Mouse (Mus musculus): ENCODE results near the gene Zfp874b. TPM values are rescaled to one million over a fixed set of nuclear protein-coding genes. Genes with fewer than 3 reads are reported as not detected.
"Not testable (repeated sequence)": the region's sequence is repeated elsewhere in the genome, so short reads cannot be mapped to it uniquely, and the experiment has no call there.

The Zfp874b gene
- total RNA-seq (2021): 10 to 100 TPM; 13.6 to 14.4 TPM
- long read RNA-seq, experiment 1, partial matches to known transcripts: 0 of 1 reads
- long read RNA-seq, experiment 1, other reads (novel, unspliced or antisense): 1 of 1 reads
- long read RNA-seq, experiment 2, partial matches to known transcripts: 0 of 1 reads
- long read RNA-seq, experiment 2, other reads (novel, unspliced or antisense): 1 of 1 reads

DNA sequence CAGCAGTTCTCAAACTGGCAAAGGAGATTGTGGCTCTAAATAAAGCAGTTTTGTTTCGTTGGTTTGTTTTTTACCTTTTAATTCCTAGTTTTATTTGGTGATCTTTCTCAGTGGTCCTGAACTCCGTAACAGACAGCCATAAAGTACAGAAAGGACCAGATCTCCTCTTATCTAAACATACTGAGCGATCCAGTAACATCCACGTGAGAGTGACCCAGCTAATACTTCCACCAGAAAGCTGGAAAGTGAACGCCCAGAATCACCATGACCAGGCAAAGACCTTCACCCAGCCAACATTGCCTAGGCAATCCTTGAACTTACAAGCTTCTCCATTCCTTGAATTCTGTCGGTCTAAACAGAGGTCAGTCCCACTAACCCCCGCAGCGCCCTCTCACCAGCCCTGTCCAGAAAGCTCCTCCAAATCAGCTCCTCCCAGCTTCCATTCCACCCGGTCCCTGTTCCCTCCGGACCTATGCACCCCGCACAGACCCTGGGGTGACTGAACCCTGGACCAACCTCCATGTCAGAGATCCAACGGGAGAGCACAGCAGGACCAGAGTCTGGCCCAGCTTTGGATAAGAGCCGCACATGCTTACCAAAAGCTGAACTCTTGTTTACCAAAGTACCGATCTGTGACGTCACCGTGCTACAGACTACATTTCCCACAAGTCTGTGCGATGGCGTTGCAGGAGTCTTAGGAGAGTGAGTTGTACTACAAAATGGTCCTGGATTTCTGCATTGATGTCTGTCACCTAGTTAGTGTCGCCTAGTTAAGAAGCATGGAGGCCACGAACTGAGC lies at the start of gene Zfp874b:
Gene Zfp874b, minus strand, starts transcription at position 634 of the 799 bp plus-strand sequence.
- intact Hi-C loops (cut with DNase I): loop anchor here (2.0 kb wide), 1 partner anchor 31 kb away; no protein-coding TSS in a partner anchor
- DNase-seq: peak; percentile 76 to 90

DNA sequence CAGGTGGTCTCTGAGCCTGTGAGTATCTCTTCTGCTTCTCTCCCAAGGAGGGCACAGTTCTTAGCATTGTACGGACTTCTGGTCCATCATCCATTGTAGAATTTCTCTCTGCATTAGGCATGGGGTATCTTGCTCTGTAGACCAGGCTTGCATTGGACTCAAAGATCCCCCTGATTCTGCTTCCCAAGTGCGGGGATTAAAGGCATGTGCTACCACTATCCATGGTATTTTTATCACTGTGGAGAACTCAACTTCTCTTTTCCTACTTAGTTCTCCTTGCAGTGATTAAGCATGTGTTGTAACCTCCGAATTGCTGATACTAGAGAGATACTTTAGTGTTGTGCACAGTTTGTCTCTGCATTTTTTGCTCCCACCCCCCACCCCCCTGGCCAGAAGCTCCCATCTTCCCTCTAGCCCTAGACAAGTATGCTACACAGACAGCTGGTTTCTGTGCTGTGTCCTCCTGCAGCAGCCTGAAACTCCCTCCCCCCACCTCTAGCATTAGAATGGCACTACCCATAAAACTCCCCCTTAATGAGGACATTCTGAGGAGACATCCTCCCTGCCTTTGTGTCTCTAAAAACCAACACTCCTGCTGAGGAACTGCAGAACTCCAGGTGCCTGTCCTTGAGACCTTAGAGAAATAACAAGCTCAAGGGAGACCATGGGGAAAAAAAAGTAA lies 43.1 kb upstream of the Zfp874b start:
- DNase-seq: no peak
- intact Hi-C loops (cut with DNase I): no loop called here

DNA sequence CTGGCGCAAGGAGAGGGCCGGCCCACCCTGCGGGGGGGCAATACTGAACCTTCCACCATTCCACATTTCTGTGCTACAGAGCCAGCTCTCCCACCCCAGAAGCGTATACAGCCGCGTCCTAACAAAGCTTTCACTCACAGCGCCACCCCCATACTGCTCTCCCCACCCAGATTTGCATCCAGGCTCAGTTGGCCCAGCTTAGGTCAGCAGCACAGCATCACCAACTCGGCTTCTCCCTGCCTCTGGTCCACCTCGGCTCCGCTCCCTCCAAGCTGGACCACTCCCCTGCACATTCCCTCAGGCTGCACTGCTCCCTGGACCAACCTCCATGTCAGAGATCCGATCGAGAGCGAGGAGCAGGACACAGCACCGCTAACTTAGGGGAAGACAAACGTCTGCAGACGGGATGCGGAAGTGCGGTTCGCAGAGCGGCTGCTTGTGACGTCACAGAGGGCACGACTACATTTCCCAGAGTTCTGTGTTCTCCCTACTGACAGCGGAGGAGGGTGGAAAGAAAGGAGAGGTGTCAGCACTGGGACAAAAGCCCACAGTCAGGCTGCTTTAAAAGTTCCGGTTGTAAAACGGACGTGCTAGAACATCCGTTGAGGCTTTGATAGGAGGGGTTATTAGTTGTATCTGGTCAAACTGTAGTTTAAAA lies 41.8 kb upstream of the Zfp874b start, which contains the start of the genes Gm26965 and Zfp87:
Gene Gm26965, minus strand, starts transcription at position 399 of the 658 bp plus-strand sequence.
Gene Zfp87, minus strand, starts transcription at position 425 of the 658 bp plus-strand sequence.
- intact Hi-C loops (cut with DNase I): no loop called here
- peak; percentile 88 to 95 for DNase-seq

DNA sequence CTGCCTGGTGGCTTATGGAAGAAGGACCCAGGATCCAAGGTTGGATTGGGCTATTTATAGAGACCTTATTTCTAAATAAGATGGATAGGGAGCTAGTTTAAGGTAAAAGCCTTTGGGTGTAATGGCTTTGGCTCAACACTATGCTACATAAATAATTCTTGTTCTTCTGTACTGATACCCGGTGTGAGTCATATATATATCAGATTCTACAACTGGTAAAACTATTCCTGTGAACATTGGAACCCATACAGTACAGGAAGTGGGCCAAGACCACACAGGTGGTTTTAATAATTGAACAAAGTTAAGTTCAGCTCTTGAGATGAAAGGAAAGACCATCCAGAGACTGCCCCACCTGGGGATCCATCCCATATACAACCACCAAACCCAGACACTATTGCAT lies 16.9 kb upstream of the Zfp874b start:
- intact Hi-C loops (cut with DNase I): no loop called here

DNA sequence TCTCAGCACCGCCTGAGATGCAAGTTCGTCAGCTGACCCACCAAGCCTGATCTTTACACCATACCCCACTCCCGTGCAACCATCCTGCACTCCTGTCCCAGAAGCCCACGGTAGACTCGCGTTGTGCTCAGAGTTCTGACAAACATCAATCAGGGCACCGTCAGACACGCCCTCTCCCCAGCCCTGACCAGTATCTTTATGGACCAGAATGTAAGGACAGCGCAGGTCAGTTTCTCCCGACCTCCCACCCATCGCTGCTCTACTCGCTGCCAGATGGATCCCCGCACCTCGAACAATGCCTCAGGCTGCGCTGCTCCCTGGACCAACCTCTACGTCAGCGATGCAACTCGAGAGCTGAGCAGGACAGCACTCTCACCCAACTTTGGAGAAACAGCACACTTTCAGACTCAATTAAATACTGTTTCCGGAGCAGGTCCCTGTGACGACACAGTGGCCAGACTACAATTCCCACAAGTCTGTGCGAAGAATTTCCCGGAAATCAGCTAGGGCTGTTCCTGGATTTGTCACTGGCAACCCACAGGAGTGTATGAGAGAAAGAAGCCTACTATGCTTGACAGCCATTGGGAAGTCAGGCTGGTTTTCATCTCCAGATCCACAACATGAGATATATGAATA lies 16.1 kb upstream of the Zfp874b start, which contains the start of gene Zfp58:
Gene Zfp58, minus strand, starts transcription at position 472 of the 636 bp plus-strand sequence.
- intact Hi-C loops (cut with DNase I): no loop called here
- DNase-seq: peak; percentile 74 to 87

More for the DNA sequence above, 16.9 kb upstream of the Zfp874b start:
- no peak for DNase-seq

DNA sequence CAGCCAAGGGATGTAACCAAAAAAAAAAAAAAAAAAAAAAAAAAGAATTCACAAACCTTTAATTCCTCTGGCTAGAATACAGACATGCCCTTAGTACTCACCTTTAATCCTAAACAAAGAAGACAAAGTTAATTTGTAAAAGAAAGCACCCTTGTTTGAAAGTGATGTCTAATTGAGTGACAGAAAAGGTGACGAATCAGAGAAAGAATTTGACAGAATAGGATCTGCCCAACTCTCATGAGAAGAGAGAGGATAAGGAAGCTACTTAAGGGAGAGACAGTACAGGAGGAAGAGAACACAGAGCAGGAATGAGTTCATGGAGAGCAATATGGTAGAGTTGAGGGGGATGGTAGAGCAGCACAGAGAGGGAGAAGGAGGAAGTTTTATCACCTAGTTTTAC lies 11.6 kb upstream of the Zfp874b start:
- intact Hi-C loops (cut with DNase I): no loop called here
- no peak for DNase-seq

DNA sequence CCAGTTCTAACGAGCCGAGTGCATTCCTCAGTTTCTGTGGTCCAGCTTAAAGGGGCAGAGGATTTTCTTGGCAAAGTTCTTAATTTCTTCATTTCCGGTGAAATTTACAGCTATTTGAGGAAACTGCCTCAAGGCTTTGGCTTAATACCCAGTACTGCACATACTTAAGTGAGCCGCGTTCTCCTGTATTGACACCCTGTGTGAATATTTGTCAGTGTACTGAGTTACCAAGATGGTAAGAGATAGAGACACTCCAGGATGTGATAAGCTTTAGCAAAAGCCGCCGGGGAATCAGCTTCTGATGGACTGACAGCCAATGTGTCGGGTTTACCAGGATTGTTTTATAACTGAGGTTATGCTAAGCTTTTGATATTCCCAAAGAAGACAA lies 360 bp upstream of the Zfp874b start:
- intact Hi-C loops (cut with DNase I): loop anchor here (2.0 kb wide), 1 partner anchor 32 kb away; no protein-coding TSS in a partner anchor
- DNase-seq: no peak

DNA sequence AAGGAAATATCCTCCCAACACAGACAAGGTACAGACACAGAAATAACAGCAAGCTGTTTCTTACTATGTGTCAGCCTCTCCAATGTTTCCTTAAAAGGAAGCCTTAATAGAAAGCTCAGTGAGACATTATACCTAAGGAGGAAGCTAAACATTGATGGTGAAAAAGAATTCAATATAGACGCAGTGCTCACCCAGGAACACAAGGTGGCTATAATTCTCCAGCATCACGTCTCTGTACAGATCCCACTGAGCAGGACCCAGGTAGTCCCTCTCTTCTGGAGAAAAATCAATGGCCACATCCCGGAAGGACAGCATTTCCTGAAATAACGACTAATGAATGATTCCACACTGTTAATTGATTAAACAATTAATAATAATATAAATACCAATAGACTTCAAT lies 2.5 kb downstream of the Zfp874b start:
- intact Hi-C loops (cut with DNase I): no loop called here

DNA sequence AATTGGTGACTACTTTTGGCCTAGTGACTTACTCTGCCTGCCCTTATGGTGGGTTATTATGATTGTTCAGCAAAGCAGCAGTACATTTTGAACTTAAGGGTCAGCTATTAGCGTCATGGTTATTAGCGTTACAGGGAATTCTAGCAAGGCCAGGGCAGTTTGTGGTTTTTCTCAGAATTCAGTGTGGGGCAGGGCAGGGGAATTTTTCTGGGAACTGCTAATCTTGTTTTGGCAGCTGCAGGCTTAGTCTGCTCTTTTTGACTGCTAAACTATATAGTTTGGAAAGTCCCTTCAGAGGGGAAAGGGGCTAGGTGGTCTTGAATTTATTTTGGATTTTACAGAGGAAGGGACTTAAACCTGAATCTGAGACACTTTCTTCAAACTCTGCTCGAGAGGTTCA lies 14.8 kb downstream of the Zfp874b start:
- intact Hi-C loops (cut with DNase I): no loop called here
- DNase-seq: no peak

More for the DNA sequence above, 2.5 kb downstream of the Zfp874b start:
- DNase-seq: no peak

DNA sequence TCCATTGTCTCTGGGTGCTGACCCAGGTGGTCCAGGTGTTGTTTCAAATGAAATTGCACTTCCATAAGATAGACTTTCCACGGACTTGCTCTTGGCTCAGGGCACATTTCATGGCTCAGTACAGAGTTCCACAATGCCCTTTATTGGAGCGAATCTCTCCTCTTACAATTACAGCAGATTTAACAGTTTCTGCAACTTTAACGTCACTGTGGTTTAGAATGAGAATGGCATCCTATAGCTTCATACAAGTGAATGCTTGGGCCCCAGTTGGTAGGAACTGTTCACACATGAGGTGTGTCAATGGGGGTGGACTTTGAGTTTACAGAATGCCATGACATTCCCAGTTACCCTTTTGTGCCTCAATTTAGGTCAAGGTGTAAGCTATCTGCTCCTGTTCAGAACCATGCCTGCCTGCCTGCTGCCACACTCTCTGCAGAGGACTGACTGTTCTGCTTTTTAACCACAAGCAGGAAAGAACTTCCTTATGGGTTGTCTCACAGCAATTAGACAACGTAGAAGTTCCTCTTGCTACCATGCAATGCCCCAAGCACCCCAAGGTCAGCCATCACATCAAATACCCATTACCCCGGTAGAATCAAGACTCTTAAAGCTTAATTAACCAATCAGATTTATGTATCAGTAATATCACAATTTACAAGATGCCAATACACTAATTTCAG lies 20.4 kb downstream of the Zfp874b start:
- DNase-seq; intact Hi-C loops (cut with DNase I): not testable (repeated sequence)

DNA sequence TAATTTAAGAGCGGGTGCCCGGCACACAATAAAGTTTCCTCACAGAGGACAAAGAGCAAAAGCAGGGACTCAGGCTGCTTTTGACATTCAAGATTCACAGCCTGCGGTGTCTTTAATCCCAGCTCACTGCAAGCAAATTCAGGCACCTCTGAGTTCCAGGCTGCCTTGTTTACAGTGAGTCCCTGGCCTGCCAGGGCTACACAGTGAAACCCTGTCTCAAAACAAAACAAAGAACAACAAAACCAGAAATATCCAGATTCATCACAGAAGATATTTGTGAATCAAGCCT lies 32.1 kb downstream of the Zfp874b start:
- intact Hi-C loops (cut with DNase I): loop anchor here (2.0 to 10.0 kb wide), 3 partner anchors 33 to 257 kb away; partner anchors contain the start of genes Zfp455 and Zfp874b

DNA sequence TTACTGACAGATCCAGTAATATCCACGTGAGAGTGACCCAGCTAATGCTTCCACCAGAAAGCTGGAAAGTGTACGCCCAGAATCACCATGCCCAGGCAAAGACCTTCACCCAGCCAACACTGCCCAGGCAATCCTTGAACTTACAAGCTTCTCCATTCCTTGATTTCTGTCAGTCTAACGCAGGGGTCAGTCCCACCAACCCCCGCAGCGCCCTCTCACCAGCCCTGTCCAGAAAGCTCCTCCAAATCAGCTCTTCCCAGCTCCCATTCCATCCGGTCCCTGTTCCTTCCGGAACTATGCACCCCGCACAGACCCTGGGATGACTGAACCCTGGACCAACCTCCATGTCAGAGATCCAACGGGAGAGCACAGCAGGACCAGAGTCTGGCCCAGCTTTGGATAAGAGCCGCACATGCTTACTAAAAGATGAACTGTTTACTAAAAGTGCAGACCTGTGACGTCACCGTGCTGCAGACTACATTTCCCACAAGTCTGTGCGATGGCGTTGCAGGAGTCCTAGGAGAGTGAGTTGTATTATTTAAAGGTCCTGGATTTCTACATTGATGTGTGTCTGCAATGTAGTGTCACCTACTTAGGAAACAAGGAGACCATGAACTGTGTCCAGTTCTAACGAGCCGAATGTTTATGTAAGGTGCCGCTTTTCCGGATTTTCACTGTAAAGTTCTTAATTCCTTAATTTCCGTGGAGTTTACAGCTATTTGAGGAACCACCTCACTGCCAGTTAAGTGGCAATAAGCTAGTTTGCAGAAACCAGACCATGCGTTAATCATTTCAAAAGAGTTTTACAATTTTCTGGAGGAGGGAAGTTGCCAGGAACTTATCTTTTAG lies 32.7 kb downstream of the Zfp874b start, which contains the start of gene Zfp874a:
Gene Zfp874a, minus strand, starts transcription at position 453 of the 849 bp plus-strand sequence.
- peak; percentile 86 to 93 for DNase-seq
- intact Hi-C loops (cut with DNase I): loop anchor here (2.0 to 10.0 kb wide), 3 partner anchors 33 to 257 kb away; partner anchors contain the start of genes Zfp455 and Zfp874b

More for the DNA sequence above, 32.1 kb downstream of the Zfp874b start:
- no peak for DNase-seq

DNA sequence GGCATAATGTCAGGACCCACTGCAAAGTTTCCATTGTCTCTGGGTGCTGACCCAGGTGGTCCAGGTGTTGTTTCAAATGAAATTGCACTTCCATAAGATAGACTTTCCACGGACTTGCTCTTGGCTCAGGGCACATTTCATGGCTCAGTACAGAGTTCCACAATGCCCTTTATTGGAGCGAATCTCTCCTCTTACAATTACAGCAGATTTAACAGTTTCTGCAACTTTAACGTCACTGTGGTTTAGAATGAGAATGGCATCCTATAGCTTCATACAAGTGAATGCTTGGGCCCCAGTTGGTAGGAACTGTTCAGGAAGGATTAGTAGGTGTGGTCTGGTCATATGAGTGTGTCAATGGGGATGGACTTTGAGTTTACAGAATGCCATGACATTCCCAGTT lies 47.0 kb downstream of the Zfp874b start:
- DNase-seq; intact Hi-C loops (cut with DNase I): not testable (repeated sequence)

DNA sequence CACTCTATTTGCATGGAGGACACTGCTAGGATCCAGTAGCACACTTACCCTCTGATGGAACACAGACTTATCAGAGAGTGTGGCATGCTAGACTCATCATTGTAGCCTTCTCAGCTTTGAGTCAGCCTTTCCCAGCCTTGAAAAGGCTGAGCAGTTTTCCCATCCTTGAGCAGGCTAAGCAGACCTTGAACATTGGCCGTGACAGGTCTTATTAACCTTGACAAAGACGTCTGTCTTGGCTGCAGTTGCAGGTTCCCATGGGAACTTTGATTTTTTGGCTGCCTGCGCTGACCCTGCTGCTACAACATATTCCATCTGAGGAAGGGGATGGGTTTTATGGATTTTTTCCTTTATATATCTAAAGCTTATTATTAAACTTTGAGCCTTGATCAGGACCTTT lies 55.9 kb downstream of the Zfp874b start:
- intact Hi-C loops (cut with DNase I): no loop called here
- no peak for DNase-seq

DNA sequence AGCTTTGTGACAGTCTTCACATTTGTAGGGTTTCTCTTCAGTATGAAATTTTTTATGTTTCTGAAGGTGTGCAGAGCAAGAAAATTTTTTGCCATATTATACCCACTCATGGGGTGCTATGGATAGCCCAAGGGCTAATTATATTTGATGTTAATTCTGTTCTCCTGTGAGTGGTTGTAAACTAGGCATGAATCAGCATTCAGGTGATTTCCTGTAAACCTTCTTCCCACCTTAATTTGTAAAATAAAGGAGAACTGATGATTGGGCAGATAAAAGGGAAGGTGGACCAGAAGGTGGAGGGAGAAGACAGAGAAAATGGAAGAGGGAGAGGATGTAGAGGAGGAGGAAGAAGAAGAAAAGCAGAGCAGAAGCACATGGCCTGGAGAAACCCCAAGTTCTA lies 58.4 kb downstream of the Zfp874b start:
- intact Hi-C loops (cut with DNase I); DNase-seq: not testable (repeated sequence)

DNA sequence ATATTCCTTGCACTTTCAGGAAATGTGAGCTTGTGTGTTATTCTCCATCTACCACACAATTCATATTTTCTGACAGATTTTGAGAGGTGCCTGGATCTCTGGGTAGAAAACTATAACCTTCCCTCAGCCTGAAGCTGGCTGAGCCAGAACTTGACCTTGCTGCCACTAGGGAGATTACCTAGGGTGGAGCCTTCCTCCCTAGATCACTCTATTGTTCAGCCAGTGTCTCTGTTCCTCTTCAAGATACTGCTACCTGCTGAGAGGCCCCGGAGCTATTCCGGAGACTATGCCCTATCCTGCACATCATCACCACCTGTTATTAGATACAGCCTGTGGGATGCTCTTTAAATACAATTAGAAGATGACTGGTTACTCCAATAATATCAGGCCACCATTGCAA lies 61.5 kb downstream of the Zfp874b start:
- intact Hi-C loops (cut with DNase I); DNase-seq: not testable (repeated sequence)
